Mouse (Mus musculus) lung, postnatal 4 days (tissue): Measurements from ENCODE around the gene Xrcc1.
A peak's percentile ranks its signal among the peaks of the same experiment; 100 is the strongest.
"Not testable (repeated sequence)": the region's sequence is repeated elsewhere in the genome, so short reads cannot be mapped to it uniquely, and the experiment has no call there.

Source experiments
- DNase-seq, 2 experiments: peaks; one replicate each; pipeline ENCODE4 v3.0.0; 2021

Gene Xrcc1

DNA sequence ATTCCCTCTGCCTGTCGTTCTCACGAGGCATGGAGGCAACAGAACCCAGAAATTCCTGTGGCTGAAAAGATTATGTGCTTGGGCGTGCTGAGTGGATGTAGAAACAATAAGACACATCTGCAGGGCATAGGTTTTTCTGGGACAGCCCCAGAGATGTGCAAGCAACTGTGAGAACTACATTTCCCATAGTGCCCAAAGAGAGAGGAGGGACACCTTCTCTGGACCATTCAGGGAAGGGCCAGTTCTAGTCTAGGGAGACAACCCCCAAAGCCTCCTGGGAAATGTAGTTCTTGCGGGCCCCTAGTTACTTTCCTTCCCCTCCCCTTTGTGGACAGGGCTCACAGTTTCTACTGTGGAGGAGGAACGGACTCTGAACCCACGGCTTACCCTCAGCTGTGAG lies 61.9 kb downstream of the Xrcc1 start:
- DNase-seq, result peak; percentile 45 to 71

DNA sequence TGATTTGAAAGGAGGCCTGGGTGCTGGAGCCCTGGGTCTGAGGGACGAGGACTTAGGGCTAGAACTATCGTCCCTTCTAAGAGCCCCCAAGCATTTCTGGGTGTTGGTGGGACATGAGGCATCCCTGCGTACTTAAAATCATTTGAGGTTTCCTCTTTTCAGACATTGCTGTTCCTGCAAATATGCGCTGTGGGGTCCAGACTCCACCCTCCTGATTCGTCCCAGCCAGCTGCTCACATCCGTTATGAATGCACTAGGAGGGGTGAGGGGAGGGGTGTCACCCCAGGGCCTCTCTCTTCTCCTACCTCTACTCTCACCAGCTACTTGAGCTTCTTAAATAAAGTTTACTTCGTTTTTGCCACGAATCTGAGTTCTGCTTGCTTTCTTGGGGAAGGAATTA lies 62.5 kb downstream of the Xrcc1 start:
- no peak for DNase-seq

DNA sequence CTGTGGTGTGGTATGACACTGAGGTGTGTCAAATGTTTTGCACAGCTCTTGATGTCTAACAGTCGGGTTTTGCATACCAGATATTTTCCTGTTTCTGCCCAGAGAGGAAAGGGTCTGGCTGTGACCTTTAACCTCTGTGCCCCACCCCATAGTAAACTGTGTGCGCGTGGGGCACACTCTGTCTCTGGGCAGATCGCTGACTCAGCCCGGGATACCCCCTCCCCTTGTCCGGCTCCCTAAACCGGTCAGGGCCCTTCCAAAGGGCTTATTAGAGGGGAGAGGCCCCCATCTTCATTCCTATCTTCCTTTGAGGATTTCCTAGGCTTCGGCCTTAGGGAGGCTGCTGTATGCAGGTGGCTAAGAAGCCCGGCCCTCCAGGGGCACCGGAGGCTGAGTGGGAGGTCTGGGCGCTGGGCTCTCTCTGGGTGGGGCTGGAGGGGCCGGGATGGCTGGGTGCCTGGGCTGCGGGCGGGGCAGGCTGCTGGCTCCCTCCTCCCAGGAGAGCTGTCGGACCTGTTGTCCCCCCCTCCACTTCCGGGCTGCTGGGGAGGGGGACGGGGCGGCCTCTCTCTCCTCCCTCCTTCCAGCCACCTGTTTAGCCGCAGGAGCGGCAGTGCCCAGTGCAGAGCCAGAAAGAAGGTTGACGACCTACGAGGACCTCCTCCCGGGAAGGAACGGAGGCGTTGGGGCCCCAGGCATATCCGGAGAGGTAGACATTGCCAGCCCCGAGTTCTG lies 64.2 kb downstream of the Xrcc1 start, which contains the start of gene Phldb3:
Gene Phldb3, plus strand, starts transcription at position 620 of the 735 bp plus-strand sequence.
- DNase-seq, result peak; percentile 48 to 74

DNA sequence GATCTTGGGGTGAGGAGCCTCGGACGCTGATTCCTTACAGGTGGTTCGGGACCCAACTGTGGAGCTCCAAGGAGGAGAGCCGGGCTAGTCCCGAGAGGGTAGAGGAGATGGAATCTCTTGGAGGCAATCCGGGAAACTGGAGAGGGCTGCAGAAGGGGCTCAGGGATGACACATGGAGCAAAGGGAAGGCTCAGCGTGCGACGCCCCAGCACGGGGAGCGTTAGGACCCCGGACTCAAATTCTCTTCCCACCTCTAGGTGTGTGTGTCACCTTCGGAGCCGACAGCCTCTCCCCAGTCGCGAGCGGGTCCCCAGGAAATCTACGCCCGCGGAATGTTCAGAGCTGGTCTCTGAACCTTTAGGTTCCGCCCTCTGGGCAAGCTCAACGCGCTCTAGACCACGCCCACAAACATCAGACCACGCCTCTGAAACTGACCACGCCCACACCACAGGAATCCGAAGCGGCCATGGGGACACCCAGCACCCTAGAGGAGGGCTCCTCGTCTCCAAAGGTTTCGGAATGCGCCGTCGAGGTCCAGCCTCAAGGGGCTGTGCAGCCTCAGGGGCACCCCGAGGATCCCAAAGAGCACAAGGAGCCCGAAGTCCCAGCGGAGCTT lies 64.9 kb downstream of the Xrcc1 start:
- DNase-seq, result peak; percentile 91 to 96

DNA sequence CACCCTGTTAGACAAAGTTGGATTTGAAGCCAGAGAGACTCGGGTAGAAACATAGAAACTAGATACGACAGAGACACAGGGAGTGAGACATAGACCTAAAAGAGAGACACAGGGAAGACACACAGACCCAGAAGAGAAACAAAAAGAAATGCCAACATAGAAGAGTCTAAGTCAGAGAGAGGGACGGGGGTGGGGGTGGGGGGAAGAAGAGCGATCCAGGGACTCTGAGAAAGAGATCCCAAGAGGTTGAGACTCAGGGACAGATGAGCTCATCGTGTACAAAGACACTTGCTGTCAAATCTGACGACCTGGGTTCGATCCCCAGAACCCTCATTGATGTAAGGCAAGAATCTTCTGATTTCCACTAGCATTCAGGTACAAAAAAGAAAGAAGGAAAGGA lies 65.6 kb downstream of the Xrcc1 start:
- DNase-seq, result no peak

DNA sequence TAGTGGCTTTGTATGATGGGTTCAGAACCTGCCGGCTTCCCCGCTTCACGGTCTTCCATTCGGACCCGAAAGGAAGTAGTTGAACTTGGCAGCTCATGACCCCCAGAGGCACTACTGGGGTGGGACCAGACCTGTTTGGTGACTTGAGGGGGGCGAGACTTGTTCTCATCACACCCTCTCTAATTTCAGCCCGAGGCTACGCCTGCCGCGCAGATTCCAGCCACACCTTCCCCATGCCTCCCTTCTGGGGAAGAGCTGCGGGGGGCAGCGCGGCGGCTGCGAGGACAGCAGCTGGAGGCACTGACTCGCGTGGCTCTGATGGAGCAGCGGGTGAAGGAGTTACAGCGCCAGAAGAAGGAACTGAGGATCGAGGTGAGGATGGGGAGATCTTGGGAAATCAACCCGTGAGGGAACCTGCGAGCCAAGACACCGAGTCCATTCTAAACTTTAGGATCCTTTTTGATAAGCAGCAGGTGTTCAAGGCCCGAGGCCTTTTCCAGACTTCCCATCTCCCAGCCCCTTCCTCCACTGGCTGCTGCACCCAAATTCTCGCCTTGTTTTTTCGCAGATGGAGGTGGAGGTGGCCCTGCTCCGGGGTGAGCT lies 66.3 kb downstream of the Xrcc1 start:
- DNase-seq, result no peak

DNA sequence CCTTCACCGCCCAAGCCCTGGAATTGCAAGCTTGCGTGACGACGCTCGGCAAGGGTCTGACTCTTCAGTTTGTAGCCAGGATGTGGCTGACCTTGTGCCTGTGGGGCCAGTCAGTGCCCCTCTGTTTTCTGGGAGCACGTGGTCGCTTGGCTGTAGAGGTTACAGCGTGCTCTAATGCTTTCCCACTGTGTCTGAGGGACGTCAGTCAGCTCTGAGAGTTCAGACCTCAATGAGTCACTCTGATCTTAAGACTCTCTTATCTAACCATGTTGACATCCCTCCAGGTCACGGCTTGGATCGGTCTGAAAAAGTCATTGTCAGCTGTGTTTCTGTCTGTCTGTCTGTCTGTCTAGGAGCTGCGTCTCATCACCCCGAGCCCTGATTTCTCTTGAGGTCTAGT lies 68.7 kb downstream of the Xrcc1 start:
- no peak for DNase-seq

DNA sequence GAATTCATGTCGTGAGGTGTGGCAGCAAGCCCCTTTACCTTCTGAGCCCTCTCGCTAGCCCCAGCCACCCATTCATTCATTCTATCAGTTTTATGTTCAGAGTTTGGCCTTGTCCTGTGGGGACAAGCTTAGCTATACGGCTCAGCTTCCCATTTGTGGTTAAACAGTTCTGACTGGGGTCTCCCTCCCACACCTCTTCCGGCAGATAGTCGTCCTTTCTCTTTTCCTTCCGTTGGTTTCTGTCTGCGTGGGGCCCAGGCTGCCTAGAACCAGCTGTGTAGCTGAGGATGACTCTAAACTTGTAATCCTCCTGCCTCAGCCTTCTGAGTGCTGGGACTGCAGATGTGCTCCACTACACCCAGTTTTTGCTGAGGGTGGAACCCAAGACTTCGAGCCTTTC lies 71.7 kb downstream of the Xrcc1 start:
- no peak for DNase-seq

DNA sequence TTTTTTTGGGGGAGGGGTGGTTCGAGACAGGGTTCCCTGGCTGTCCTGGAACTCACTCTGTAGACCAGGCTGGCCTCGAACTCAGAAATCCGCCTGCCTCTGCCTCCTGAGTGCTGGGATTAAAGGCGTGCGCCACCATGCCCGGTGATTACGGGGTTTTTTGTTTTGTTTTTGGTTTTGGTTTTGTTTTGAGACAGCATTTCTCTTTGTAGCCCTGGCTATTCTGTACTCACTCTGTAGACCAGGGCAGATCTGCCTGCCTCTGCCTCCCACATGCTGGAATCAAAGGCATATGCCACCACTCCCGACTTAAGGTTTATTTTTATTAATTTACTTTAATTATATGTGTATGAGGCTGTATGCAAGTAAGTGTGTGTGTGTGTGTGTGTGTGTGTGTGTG lies 72.3 kb downstream of the Xrcc1 start:
- DNase-seq, result not testable (repeated sequence)

DNA sequence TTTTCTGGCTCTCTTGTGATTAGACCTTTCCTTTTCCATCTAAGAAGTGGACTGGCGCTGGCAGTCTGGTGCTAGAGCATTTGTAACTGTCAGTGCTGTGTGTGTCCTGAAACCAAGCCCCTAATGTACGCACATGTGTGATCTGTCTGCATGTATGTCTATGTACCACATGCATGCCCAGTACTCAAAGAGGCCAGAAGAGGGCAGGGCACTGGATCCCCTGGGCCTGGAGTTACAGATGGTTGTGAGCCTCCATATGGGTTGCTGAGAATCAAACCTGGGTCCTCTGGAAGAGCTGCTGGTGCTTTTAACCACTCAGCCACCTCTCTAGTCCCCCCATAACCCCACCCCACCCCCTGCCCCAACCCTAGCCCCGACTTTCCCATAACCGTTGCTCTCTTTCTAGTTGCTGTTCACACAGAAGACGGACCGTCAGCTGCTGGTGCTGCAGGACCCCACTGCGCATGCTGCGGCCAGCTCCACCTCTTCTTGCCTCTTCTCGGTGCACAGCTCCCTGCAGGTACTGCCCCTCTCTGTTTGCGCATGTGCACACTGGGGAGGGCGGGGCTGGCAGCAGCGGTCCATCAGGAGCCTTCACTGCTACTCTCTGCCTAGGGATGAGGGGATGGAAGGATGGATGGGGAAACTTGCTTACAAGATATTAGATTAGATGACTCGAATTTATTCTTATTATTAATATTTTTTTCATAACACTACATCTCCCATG lies 73.7 kb downstream of the Xrcc1 start:
- no peak for DNase-seq

DNA sequence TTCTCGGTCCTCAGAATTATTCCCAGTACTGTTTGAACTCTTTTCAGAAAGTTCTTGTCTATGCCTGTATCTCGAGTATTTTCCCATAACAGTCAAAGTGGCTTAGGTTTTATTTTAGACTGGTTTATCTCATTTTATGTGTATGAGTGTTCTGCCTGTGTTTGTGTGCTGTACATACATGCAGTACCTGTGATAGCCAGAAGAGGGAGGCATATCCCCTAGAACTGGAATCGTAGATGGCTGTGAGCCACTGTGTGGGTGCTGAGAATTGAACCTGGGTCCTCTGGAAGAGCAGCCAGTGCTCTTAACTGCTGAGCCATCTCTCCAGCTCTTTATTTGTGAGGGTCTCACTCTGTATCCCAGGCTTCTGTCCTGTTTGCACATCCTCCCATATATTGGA lies 75.1 kb downstream of the Xrcc1 start:
- no peak for DNase-seq

DNA sequence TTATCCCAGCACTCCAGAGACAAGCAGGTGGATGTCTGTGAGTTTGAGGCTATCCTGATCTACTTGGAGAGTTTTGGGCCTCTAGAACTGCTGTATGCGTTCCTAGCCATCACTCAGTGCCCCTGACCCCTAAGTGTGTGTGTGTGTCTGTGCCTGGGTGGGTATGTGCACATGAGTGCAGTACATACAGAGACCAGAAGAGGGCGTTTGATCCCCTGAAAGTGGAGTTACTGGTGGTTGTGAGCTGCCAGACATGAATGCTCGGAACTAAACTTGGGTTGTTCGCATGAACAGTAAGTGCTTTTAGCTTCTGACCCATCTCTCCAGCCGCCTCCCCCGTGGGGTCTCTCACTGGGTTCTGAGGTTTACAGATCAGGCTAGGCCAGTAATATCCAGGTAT lies 76.9 kb downstream of the Xrcc1 start:
- DNase-seq, result no peak
